Mouse (Mus musculus): ENCODE data around the gene Traf2. TPM values are rescaled to one million over a fixed set of nuclear protein-coding genes. Genes with fewer than 3 reads are reported as not detected.

Traf2 gene
- polyA plus RNA-seq, 1 experiment: 15.7 TPM

GRCm38 (mm10) chr2:25498622-25499478 lies 47.9 kb downstream of the Traf2 start:
- no peak for DNase-seq (ENCODE audit: low spot score)

- DNase-seq (ENCODE audit: low spot score): no peak
Observed at GRCm38 (mm10) chr2:25497846-25498575, 48.7 kb downstream of the Traf2 start.

- DNase-seq (ENCODE audit: low spot score): no peak
Observed at GRCm38 (mm10) chr2:25496462-25496861, 50.3 kb downstream of the Traf2 start.

- no peak for DNase-seq (ENCODE audit: low spot score)
Observed at GRCm38 (mm10) chr2:25493476-25493961, 53.2 kb downstream of the Traf2 start, which contains the start of gene Lcn12. Lcn12 (minus strand) TSS chr2:25493911.

- no peak for DNase-seq (ENCODE audit: low spot score)
Observed at GRCm38 (mm10) chr2:25492988-25493387, 53.8 kb downstream of the Traf2 start.

GRCm38 (mm10) chr2:25488671-25489068 lies 58.1 kb downstream of the Traf2 start:
- DNase-seq (ENCODE audit: low spot score): no peak

- no peak for DNase-seq (ENCODE audit: low spot score)
Observed at GRCm38 (mm10) chr2:25487965-25488670, 58.6 kb downstream of the Traf2 start.

- DNase-seq (ENCODE audit: low spot score): no peak
Observed at GRCm38 (mm10) chr2:25484901-25485647, 61.7 kb downstream of the Traf2 start.

- no peak for DNase-seq (ENCODE audit: low spot score)
Observed at GRCm38 (mm10) chr2:25482969-25483368, 63.8 kb downstream of the Traf2 start.

- DNase-seq (ENCODE audit: low spot score): no peak
Observed at GRCm38 (mm10) chr2:25480541-25480940, 66.2 kb downstream of the Traf2 start.

- no peak for DNase-seq (ENCODE audit: low spot score)
Observed at GRCm38 (mm10) chr2:25479551-25480311, 67.0 kb downstream of the Traf2 start.

GRCm38 (mm10) chr2:25477967-25478675 lies 68.6 kb downstream of the Traf2 start:
- DNase-seq (ENCODE audit: low spot score): no peak

- no peak for DNase-seq (ENCODE audit: low spot score)
Observed at GRCm38 (mm10) chr2:25477541-25477940, 69.2 kb downstream of the Traf2 start.

- DNase-seq (ENCODE audit: low spot score): no peak
Observed at GRCm38 (mm10) chr2:25472550-25472949, 74.2 kb downstream of the Traf2 start.

- no peak for DNase-seq (ENCODE audit: low spot score)
Observed at GRCm38 (mm10) chr2:25469969-25470368, 76.8 kb downstream of the Traf2 start, which contains the start of gene Ptgds. Ptgds (minus strand) TSS chr2:25470046.

- DNase-seq (ENCODE audit: low spot score): no peak
Observed at GRCm38 (mm10) chr2:25468962-25469915, 77.5 kb downstream of the Traf2 start.
